25 mouse cellular contexts compared by ENCODE assay signal in the genomic region with DNA sequence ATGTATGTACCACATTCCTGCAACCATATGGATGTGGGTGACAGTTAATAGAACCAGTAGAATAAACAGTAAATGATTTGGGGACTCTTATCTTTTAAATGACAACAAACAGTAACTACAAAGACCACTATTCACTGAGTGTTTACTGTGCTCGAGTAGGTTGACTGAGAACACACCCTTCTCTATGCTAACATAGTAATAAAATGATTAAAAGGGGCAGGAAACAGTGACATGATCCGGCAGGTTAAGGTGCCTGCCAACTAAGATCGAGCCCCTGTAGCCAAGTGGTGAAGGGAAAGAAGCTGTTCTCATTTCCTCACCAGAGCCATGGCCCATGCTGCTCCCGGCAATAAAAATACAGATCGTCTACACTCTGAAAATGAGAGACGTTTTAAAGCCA.
DNase-seq lines count a peak whose midpoint lies in the region; ATAC-seq and TF ChIP-seq lines count a peak whose summit lies in the region.
"Had no signal": no experiment of that assay in that cellular context is flagged by ENCODE, and none has a peak within 500 bp of the region (broad histone marks: within the 10 kb centered on the region; RNA-seq: fewer than 3 reads in every experiment).

No protein-coding gene starts in this region.

- peaks cover 4% of the 10 kb centered on the region; the same call in 1 of the 2 replicates for H3K36me3 ChIP-seq in intestine, embryonic 15.5 days
- H3K36me3 ChIP-seq in intestine, postnatal 0 days (ENCODE audit: control insufficient read depth, insufficient read depth) = peaks cover 11% of the 10 kb centered on the region; the same call in 1 of the 2 replicates
- peaks cover 4% of the 10 kb centered on the region; the same call in 1 of the 2 replicates for H3K36me3 ChIP-seq in stomach, embryonic 15.5 days
- H3K36me3 ChIP-seq: heart, embryonic 15.5 days had no signal

- no peak for TF ChIP-seq CTCF in intestine, postnatal 0 days (IDR thresholded peaks at IDR 0.05; ENCODE audit: low read depth)
- no peak for TF ChIP-seq CTCF in layer of hippocampus, adult 2 months (conservative IDR thresholded peaks at IDR 0.05)

- ATAC-seq in intestine, embryonic 15.5 days = peak; percentile 69
- ATAC-seq in intestine, postnatal 0 days = peak; percentile 28; the same call in 1 of the 2 replicates
- peak; percentile 35; the same call in 1 of the 2 replicates for ATAC-seq in stomach, embryonic 15.5 days (ENCODE audit: insufficient read depth, low FRiP score, low read depth)
- ATAC-seq in megakaryocyte, adult 5-6 weeks (ENCODE audit: poor library complexity, severe bottlenecking) = no peak
- ATAC-seq: activated CD4-positive, CD25-positive, alpha-beta regulatory T cell, adult 4 months; CD4-positive, CD25-positive, alpha-beta regulatory T cell, adult 4 months; forebrain, embryonic 14.5 days; forebrain, postnatal 0 days had no signal

- H3K9me3 ChIP-seq in intestine, embryonic 15.5 days = no peaks in the 10 kb centered on the region
- H3K9me3 ChIP-seq in intestine, postnatal 0 days (ENCODE audit: control insufficient read depth) = no peaks in the 10 kb centered on the region
- H3K9me3 ChIP-seq in stomach, embryonic 15.5 days = no peaks in the 10 kb centered on the region
- H3K9me3 ChIP-seq: embryonic facial prominence, embryonic 12.5 days; embryonic facial prominence, embryonic 15.5 days; heart, embryonic 12.5 days; heart, embryonic 15.5 days had no signal

- H3K27ac ChIP-seq in intestine, embryonic 15.5 days = no peak overlapping the region
- no peak overlapping the region for H3K27ac ChIP-seq in intestine, postnatal 0 days (ENCODE audit: low read depth, low read length)
- H3K27ac ChIP-seq in stomach, embryonic 15.5 days = no peak overlapping the region
- H3K27ac ChIP-seq in layer of hippocampus, adult 2 months = no peak overlapping the region
- H3K27ac ChIP-seq: embryonic facial prominence, embryonic 12.5 days; embryonic facial prominence, embryonic 15.5 days; gastrocnemius, adult 2 months; heart, embryonic 15.5 days; hindbrain, embryonic 14.5 days had no signal

- no peak overlapping the region for H3K4me3 ChIP-seq in intestine, embryonic 15.5 days (replicated peaks)
- H3K4me3 ChIP-seq in intestine, postnatal 0 days (ENCODE audit: low read depth, low read length) = no peak overlapping the region
- H3K4me3 ChIP-seq in stomach, embryonic 15.5 days (replicated peaks) = no peak overlapping the region
- H3K4me3 ChIP-seq in layer of hippocampus, adult 2 months = no peak overlapping the region
- H3K4me3 ChIP-seq: embryonic facial prominence, embryonic 12.5 days; embryonic facial prominence, embryonic 15.5 days; gastrocnemius, adult 2 months; heart, embryonic 12.5 days; heart, embryonic 15.5 days had no signal

- no peaks in the 10 kb centered on the region for H3K27me3 ChIP-seq in intestine, embryonic 15.5 days (replicated peaks)
- H3K27me3 ChIP-seq in intestine, postnatal 0 days (replicated peaks; ENCODE audit: control insufficient read depth, insufficient read depth, low read length) = no peaks in the 10 kb centered on the region
- H3K27me3 ChIP-seq in stomach, embryonic 15.5 days (replicated peaks) = no peaks in the 10 kb centered on the region
- H3K27me3 ChIP-seq: embryonic facial prominence, embryonic 12.5 days; embryonic facial prominence, embryonic 15.5 days; heart, embryonic 12.5 days; heart, embryonic 15.5 days had no signal

- H3K4me2 ChIP-seq in intestine, embryonic 15.5 days (replicated peaks) = no peak overlapping the region
- no peak overlapping the region for H3K4me2 ChIP-seq in intestine, postnatal 0 days (replicated peaks; ENCODE audit: low read depth)
- H3K4me2 ChIP-seq in stomach, embryonic 15.5 days = no peak overlapping the region
- H3K4me2 ChIP-seq: embryonic facial prominence, embryonic 12.5 days; embryonic facial prominence, embryonic 15.5 days; heart, embryonic 12.5 days; heart, embryonic 15.5 days; hindbrain, embryonic 14.5 days had no signal

- H3K4me1 ChIP-seq in intestine, embryonic 15.5 days (replicated peaks) = no peaks in the 10 kb centered on the region
- no peaks in the 10 kb centered on the region for H3K4me1 ChIP-seq in intestine, postnatal 0 days (replicated peaks; ENCODE audit: control insufficient read depth, insufficient read depth, low read length)
- H3K4me1 ChIP-seq in stomach, embryonic 15.5 days = no peaks in the 10 kb centered on the region
- H3K4me1 ChIP-seq: embryonic facial prominence, embryonic 12.5 days; embryonic facial prominence, embryonic 15.5 days; heart, embryonic 15.5 days had no signal

- no peak overlapping the region for H3K9ac ChIP-seq in intestine, embryonic 15.5 days
- no peak overlapping the region for H3K9ac ChIP-seq in intestine, postnatal 0 days (ENCODE audit: low read depth, low read length)
- no peak overlapping the region for H3K9ac ChIP-seq in stomach, embryonic 15.5 days
- H3K9ac ChIP-seq: embryonic facial prominence, embryonic 12.5 days; embryonic facial prominence, embryonic 15.5 days; forebrain, postnatal 0 days; heart, embryonic 12.5 days; heart, embryonic 15.5 days; hindbrain, embryonic 14.5 days had no signal

- no peak for DNase-seq in spleen, postnatal 14 days (ENCODE audit: low spot score in 2 of 2)
- DNase-seq in layer of hippocampus, adult 2 months (ENCODE audit: low spot score in 2 of 2) = no peak
- DNase-seq: adrenal gland, adult 8-10 months; cerebellum, adult 11 months; cerebellum, adult 2 months; cerebellum, adult 9-11 months; cerebellum, postnatal 25 days; forebrain, postnatal 0 days; gastrocnemius, adult 2 months; gastrocnemius, postnatal 14 days; heart, adult 11 months; heart, postnatal 10 days; heart, postnatal 36 days had no signal

- 45% methylated on average over 6 of the region's 6 CpGs for WGBS in intestine, embryonic 15.5 days
- 25% methylated on average over 6 of the region's 6 CpGs for WGBS in intestine, postnatal 0 days
- WGBS in stomach, embryonic 15.5 days = 59% methylated on average over 6 of the region's 6 CpGs
